Mouse (Mus musculus) left cerebral cortex, adult 11 months (tissue): ENCODE measurements around the gene Spryd3.

ENCODE experiments used
- DNase-seq: peaks from one replicate; pipeline ENCODE4 v3.0.0; 2022; ENCODE audit warnings: low spot score

Spryd3 gene

DNA sequence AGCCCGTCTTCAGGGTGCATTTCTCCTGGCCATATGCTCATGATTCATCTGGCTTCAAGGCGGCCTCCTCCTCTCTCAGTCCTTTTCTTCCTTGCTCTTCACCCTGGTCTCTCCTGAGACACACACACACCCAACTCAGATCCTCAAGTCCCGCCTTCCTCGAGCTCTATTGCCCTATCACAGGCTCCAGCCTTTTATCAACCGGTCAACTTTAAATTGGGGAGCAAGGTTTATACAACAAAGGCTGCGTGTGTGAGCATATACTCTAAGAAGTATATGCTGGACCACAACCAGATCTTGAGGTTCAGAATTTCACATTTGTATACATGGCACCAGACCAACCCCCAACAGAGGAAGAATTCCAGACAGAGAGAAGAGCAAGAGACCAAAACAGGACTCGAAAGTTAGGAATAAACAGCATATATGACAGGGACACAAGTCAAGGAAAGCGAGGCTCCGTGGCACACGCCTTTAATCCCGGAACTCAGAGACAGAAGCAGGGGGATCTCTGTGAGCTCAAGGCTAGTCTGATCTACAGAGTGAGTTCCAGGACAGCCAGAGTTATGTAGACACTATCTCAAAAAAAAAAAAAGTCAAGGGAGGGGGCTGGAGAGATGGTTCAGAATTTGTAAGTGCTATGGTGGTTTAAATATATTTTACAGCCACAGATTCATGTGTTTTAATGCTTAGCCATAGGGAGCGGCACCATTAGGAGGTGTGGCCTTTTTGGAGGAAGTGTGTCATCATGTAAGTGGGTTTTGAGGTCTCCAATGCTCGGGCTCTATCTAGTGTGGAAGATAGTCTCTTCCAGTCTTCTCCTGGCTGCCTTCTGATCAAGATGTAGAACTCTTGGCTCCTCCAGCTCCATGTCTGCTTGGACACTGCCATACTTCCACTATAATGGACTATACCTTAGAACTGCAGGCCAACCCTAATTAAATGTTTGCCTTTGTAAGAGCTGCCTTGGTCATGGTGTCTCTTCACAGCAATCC is 65.3 kb downstream of the Spryd3 start:
- DNase-seq: no peak
